Mouse (Mus musculus) heart, adult 18-20 months (tissue): ENCODE results near the gene March4. TPM values are rescaled to one million over a fixed set of nuclear protein-coding genes. Genes with fewer than 3 reads are reported as not detected.
A peak's percentile ranks its signal among the peaks of the same experiment; 100 is the strongest.

ENCODE experiments used
- DNase-seq, 2 experiments: peaks; one replicate each; pipeline ENCODE4 v3.0.0; 2021 to 2022; ENCODE audit warnings: mixed read lengths in 1 of 2
- long read RNA-seq, 2 experiments: library from polyadenylated mRNA; stranded (forward); transcript quantifications; one replicate each; pipeline ENCODE4 v2.0.0; 2021
- total RNA-seq, 2 experiments: library from RNA; stranded (reverse); gene quantifications; 2 replicates each; pipeline ENCODE4 v1.2.3; 2021

March4 gene
- under 1 TPM in 1 of 2 experiments, not detected in 1; 0.10 TPM for total RNA-seq
- long read RNA-seq, experiment 1 = 0 reads
- long read RNA-seq, experiment 2 = 0 reads

- DNase-seq = peak; percentile 7 to 54
These were observed at the start of gene March4 for GRCm38 (mm10) chr1:72536611-72537351. TSS of gene March4 (minus strand) at chr1:72536930.

GRCm38 (mm10) chr1:72585971-72586875 is 49.5 kb upstream of the March4 start:
- DNase-seq = no peak

GRCm38 (mm10) chr1:72583906-72584305 is 47.2 kb upstream of the March4 start:
- DNase-seq = no peak

GRCm38 (mm10) chr1:72582947-72583731 is 46.4 kb upstream of the March4 start, which contains the start of gene Smarcal1:
TSS of gene Smarcal1 (plus strand) at chr1:72583251.
- peak; percentile 96 to 98 for DNase-seq

- no peak for DNase-seq
These were observed 42.1 kb upstream of the March4 start for GRCm38 (mm10) chr1:72578806-72579205.

GRCm38 (mm10) chr1:72578351-72578750 is 41.6 kb upstream of the March4 start:
- DNase-seq = no peak

- DNase-seq = no peak
These were observed 40.8 kb upstream of the March4 start for GRCm38 (mm10) chr1:72577481-72577922.

GRCm38 (mm10) chr1:72575121-72575520 is 38.4 kb upstream of the March4 start:
- no peak for DNase-seq

GRCm38 (mm10) chr1:72574608-72575007 is 37.9 kb upstream of the March4 start:
- no peak for DNase-seq

GRCm38 (mm10) chr1:72574047-72574446 is 37.3 kb upstream of the March4 start:
- no peak for DNase-seq

GRCm38 (mm10) chr1:72568725-72569124 is 32.0 kb upstream of the March4 start:
- no peak for DNase-seq

- no peak for DNase-seq
These were observed 30.3 kb upstream of the March4 start for GRCm38 (mm10) chr1:72567056-72567455.

GRCm38 (mm10) chr1:72564334-72564962 is 27.7 kb upstream of the March4 start:
- no peak for DNase-seq

- no peak for DNase-seq
These were observed 21.9 kb upstream of the March4 start for GRCm38 (mm10) chr1:72558625-72559024.

- DNase-seq = no peak
These were observed 19.7 kb upstream of the March4 start for GRCm38 (mm10) chr1:72556471-72556870.

GRCm38 (mm10) chr1:72550317-72550716 is 13.6 kb upstream of the March4 start:
- DNase-seq = no peak

- no peak for DNase-seq
These were observed 1.5 kb upstream of the March4 start for GRCm38 (mm10) chr1:72538266-72538665.

- DNase-seq = no peak
These were observed 782 bp downstream of the March4 start for GRCm38 (mm10) chr1:72535725-72536571.

GRCm38 (mm10) chr1:72533439-72533838 is 3.3 kb downstream of the March4 start:
- DNase-seq = no peak

GRCm38 (mm10) chr1:72532926-72533325 is 3.8 kb downstream of the March4 start:
- no peak for DNase-seq
